Mouse (Mus musculus) heart, adult 10 weeks (tissue): ENCODE results near the gene Lpp. TPM values are rescaled to one million over a fixed set of nuclear protein-coding genes. Genes with fewer than 3 reads are reported as not detected.

Experiments
- polyA plus RNA-seq: library from polyadenylated mRNA; stranded (reverse); fragments of 350-450 nt; fragmentation: Illumina TruSeq; extraction: RNeasy Lipid Tissue Mini Kit (QIAGEN cat#74804); gene quantifications from one replicate; pipeline ENCODE4 v1.2.3, GENCODE M21; 2014; ENCODE audit warnings: low read depth, low replicate concordance

Gene Lpp
- 7.9 TPM for polyA plus RNA-seq

GRCm38 (mm10) chr16:24392651-24393555 is at the start of gene Lpp:
TSS of gene Lpp (plus strand) at chr16:24393507.

